16 mouse cellular contexts compared by ENCODE assay signal in genomic region chr9:120695966-120696365, GRCm38 (mm10).
DNase-seq lines count a peak whose midpoint lies in the region; ATAC-seq and TF ChIP-seq lines count a peak whose summit lies in the region.
"Had no signal": no experiment of that assay in that cellular context is flagged by ENCODE, and none has a peak within 500 bp of the region (broad histone marks: within the 10 kb centered on the region; RNA-seq: fewer than 3 reads in every experiment).

No protein-coding gene starts in this region.

- no peaks in the 10 kb centered on the region for H3K79me2 ChIP-seq in liver, adult 2 months (ENCODE audit: control insufficient read depth, insufficient read depth, low read length)

- no peak for ATAC-seq in liver, embryonic 12.5 days
- ATAC-seq in heart, embryonic 16.5 days (replicated peaks; ENCODE audit: extremely low read depth, insufficient read depth, low FRiP score): no peak
- ATAC-seq in intestine, embryonic 15.5 days: no peak
- ATAC-seq: intestine, postnatal 0 days; liver, postnatal 0 days; midbrain, embryonic 16.5 days had no signal

- WGBS in liver, adult 2 months: 81% methylated on average over 10 of the region's 10 CpGs
- WGBS in liver, embryonic 12.5 days (ENCODE audit: insufficient replicate concordance): 39% methylated on average over 10 of the region's 10 CpGs
- WGBS in heart, embryonic 16.5 days: 74% methylated on average over 10 of the region's 10 CpGs
- WGBS in intestine, embryonic 15.5 days: 86% methylated on average over 10 of the region's 10 CpGs

- peak overlapping the region; percentile 46 for H3K27ac ChIP-seq in gastrocnemius, adult 2 months
- no peak overlapping the region; the same call in 1 of the 2 replicates for H3K27ac ChIP-seq in liver, adult 2 months (replicated peaks; ENCODE audit: insufficient read depth, low read depth, low read length)
- no peak overlapping the region for H3K27ac ChIP-seq in liver, embryonic 12.5 days
- peak overlapping the region; percentile 39; the same call in 1 of the 2 replicates for H3K27ac ChIP-seq in heart, embryonic 16.5 days (ENCODE audit: low read length)
- H3K27ac ChIP-seq in intestine, embryonic 15.5 days: no peak overlapping the region
- H3K27ac ChIP-seq: embryonic facial prominence, embryonic 15.5 days; forebrain, embryonic 12.5 days; heart, embryonic 15.5 days; hindbrain, embryonic 14.5 days; limb, embryonic 13.5 days had no signal

- no peaks in the 10 kb centered on the region for H3K36me3 ChIP-seq in liver, adult 2 months (ENCODE audit: control insufficient read depth, insufficient read depth, low read length)
- H3K36me3 ChIP-seq in liver, embryonic 12.5 days: no peaks in the 10 kb centered on the region
- no peaks in the 10 kb centered on the region for H3K36me3 ChIP-seq in heart, embryonic 16.5 days (ENCODE audit: control insufficient read depth, insufficient read depth)
- no peaks in the 10 kb centered on the region for H3K36me3 ChIP-seq in intestine, embryonic 15.5 days
- H3K36me3 ChIP-seq: embryonic facial prominence, embryonic 15.5 days; forebrain, embryonic 12.5 days; heart, embryonic 15.5 days; limb, embryonic 13.5 days had no signal

- TF ChIP-seq CTCF in gastrocnemius, adult 2 months (IDR thresholded peaks at IDR 0.05): no peak
- no peak for TF ChIP-seq CTCF in liver, adult 2 months (IDR thresholded peaks at IDR 0.05; ENCODE audit: low read depth, low read length)

- H3K4me2 ChIP-seq in liver, embryonic 12.5 days: no peak overlapping the region
- no peak overlapping the region for H3K4me2 ChIP-seq in heart, embryonic 16.5 days (ENCODE audit: low read depth, low read length)
- H3K4me2 ChIP-seq in intestine, embryonic 15.5 days (replicated peaks): no peak overlapping the region
- H3K4me2 ChIP-seq: embryonic facial prominence, embryonic 15.5 days; forebrain, embryonic 12.5 days; heart, embryonic 15.5 days; hindbrain, embryonic 14.5 days; limb, embryonic 13.5 days had no signal

- H3K27me3 ChIP-seq in liver, adult 2 months (ENCODE audit: control insufficient read depth, insufficient read depth, low read length): no peaks in the 10 kb centered on the region
- no peaks in the 10 kb centered on the region for H3K27me3 ChIP-seq in liver, embryonic 12.5 days (replicated peaks)
- peaks cover 3% of the 10 kb centered on the region; the same call in 1 of the 2 replicates for H3K27me3 ChIP-seq in heart, embryonic 16.5 days (ENCODE audit: control insufficient read depth, insufficient read depth, low read length)
- no peaks in the 10 kb centered on the region for H3K27me3 ChIP-seq in intestine, embryonic 15.5 days (replicated peaks)
- H3K27me3 ChIP-seq: embryonic facial prominence, embryonic 15.5 days; limb, embryonic 13.5 days had no signal

- no peak overlapping the region for H3K9ac ChIP-seq in liver, adult 2 months (ENCODE audit: low read depth, low read length)
- H3K9ac ChIP-seq in liver, embryonic 12.5 days: no peak overlapping the region
- no peak overlapping the region for H3K9ac ChIP-seq in heart, embryonic 16.5 days (ENCODE audit: low read length)
- H3K9ac ChIP-seq in intestine, embryonic 15.5 days: no peak overlapping the region
- H3K9ac ChIP-seq: embryonic facial prominence, embryonic 15.5 days; forebrain, embryonic 12.5 days; heart, embryonic 15.5 days; hindbrain, embryonic 14.5 days; limb, embryonic 13.5 days; liver, postnatal 0 days had no signal

- no peak overlapping the region for H3K4me3 ChIP-seq in gastrocnemius, adult 2 months
- H3K4me3 ChIP-seq in liver, adult 2 months (ENCODE audit: insufficient read depth, low read depth, low read length): no peak overlapping the region
- H3K4me3 ChIP-seq in liver, embryonic 12.5 days: no peak overlapping the region
- H3K4me3 ChIP-seq in heart, embryonic 16.5 days (ENCODE audit: low read length): no peak overlapping the region
- H3K4me3 ChIP-seq in intestine, embryonic 15.5 days (replicated peaks): no peak overlapping the region
- H3K4me3 ChIP-seq: embryonic facial prominence, embryonic 15.5 days; forebrain, embryonic 12.5 days; heart, embryonic 15.5 days; limb, embryonic 13.5 days had no signal

- no peak for TF ChIP-seq POLR2A in liver, adult 2 months (IDR thresholded peaks at IDR 0.05; ENCODE audit: extremely low read depth, insufficient read depth, low read length)

- intact Hi-C loops in gastrocnemius, adult 2 months (cut with DNase I): no loop called here

- H3K4me1 ChIP-seq in liver, adult 2 months (ENCODE audit: control insufficient read depth, insufficient read depth, low read length): no peaks in the 10 kb centered on the region
- H3K4me1 ChIP-seq in liver, embryonic 12.5 days: peaks cover 13% of the 10 kb centered on the region
- peaks cover 5% of the 10 kb centered on the region for H3K4me1 ChIP-seq in heart, embryonic 16.5 days (ENCODE audit: control insufficient read depth, insufficient read depth, low read length)
- H3K4me1 ChIP-seq in intestine, embryonic 15.5 days (replicated peaks): peaks cover 13% of the 10 kb centered on the region

- no peaks in the 10 kb centered on the region for H3K9me3 ChIP-seq in liver, embryonic 12.5 days (replicated peaks)
- H3K9me3 ChIP-seq in heart, embryonic 16.5 days (replicated peaks; ENCODE audit: control insufficient read depth, low read length): no peaks in the 10 kb centered on the region
- no peaks in the 10 kb centered on the region for H3K9me3 ChIP-seq in intestine, embryonic 15.5 days
- H3K9me3 ChIP-seq: forebrain, embryonic 12.5 days; heart, embryonic 15.5 days; limb, embryonic 13.5 days had no signal

- DNase-seq in gastrocnemius, adult 2 months: no peak
- DNase-seq in gastrocnemius, postnatal 4 days (ENCODE audit: low spot score in 2 of 2): no peak
- peak; percentile 14 for DNase-seq in liver, adult 2 months (ENCODE audit: extremely low read depth, low read depth, low spot score)
- peak; percentile 48 to 59 for DNase-seq in kidney, postnatal 36 days
- DNase-seq: cerebellum, adult 11 months; liver, postnatal 0 days had no signal

Comparison
In these comparisons a context has a peak if more than half of its experiments do, and no peak if none do; other contexts are left out.
1. DNase-seq: peak in liver, adult 2 months (single experiment) and kidney, postnatal 36 days (2 of 2); none in gastrocnemius, adult 2 months (single experiment) and gastrocnemius, postnatal 4 days (0 of 2).
2. H3K27ac ChIP-seq: peak in gastrocnemius, adult 2 months (single experiment) and heart, embryonic 16.5 days (single experiment); none in liver, adult 2 months (single experiment), liver, embryonic 12.5 days (single experiment) and intestine, embryonic 15.5 days (single experiment).